Mouse (Mus musculus): Measurements from ENCODE around the gene Akt1. TPM values are rescaled to one million over a fixed set of nuclear protein-coding genes. Genes with fewer than 3 reads are reported as not detected.
A peak's percentile ranks its signal among the peaks of the same experiment; 100 is the strongest.

Akt1 gene
- polyA plus RNA-seq, 1 experiment from 2014 or later, result 62.5 TPM

GRCm38 (mm10) chr12:112713984-112714383 is 39.3 kb upstream of the Akt1 start:
- peaks cover under 1% of the 10 kb centered on the region; the same call in 1 of the 2 replicates for H3K4me1 ChIP-seq
- no peak overlapping the region for H3K4me3 ChIP-seq
- peaks cover 5% of the 10 kb centered on the region for H3K27me3 ChIP-seq
- 0 out of 2 replicates have a peak overlapping the region, but pooled peaks have one; percentile 25 for H3K9ac ChIP-seq
- H3K9me3 ChIP-seq, result no peaks in the 10 kb centered on the region
- WGBS, result 60% methylated on average over 3 of the region's 3 CpGs
- peak overlapping the region; percentile 61; the same call in 1 of the 2 replicates for H3K27ac ChIP-seq
- ATAC-seq (ENCODE audit: low FRiP score, low read depth), result no peak
- no peaks in the 10 kb centered on the region for H3K36me3 ChIP-seq
- H3K4me2 ChIP-seq (replicated peaks), result no peak overlapping the region; the same call in 1 of the 2 replicates

GRCm38 (mm10) chr12:112707573-112707869 is 32.8 kb upstream of the Akt1 start:
- no peak overlapping the region for H3K9ac ChIP-seq
- WGBS, result 24% methylated on average over 8 of the region's 8 CpGs
- no peak overlapping the region for H3K4me3 ChIP-seq

GRCm38 (mm10) chr12:112706704-112707572 is 32.3 kb upstream of the Akt1 start:
- Histone ChIP-seq H3K4me1 (peaks cover 14% of the 10 kb centered on the region; the same call in 1 of the 2 replicates), H3K27ac (no peak overlapping the region), H3K27me3 (peaks cover 29% of the 10 kb centered on the region), H3K4me3 (peak overlapping the region; percentile 29), H3K9ac (0 out of 2 replicates have a peak overlapping the region, but pooled peaks have one; percentile 21), H3K36me3 (no peaks in the 10 kb centered on the region), H3K4me2 (replicated peaks) (peak overlapping the region; percentile 60), H3K9me3 (no peaks in the 10 kb centered on the region)
- 12% methylated on average over 32 of the region's 32 CpGs for WGBS
- ATAC-seq (ENCODE audit: low FRiP score, low read depth), result peak; percentile 84

More at GRCm38 (mm10) chr12:112707573-112707869, 32.8 kb upstream of the Akt1 start:
- Histone ChIP-seq H3K36me3 (no peaks in the 10 kb centered on the region), H3K27ac (no peak overlapping the region), H3K4me2 (replicated peaks) (peak overlapping the region; percentile 60; the same call in 1 of the 2 replicates), H3K9me3 (no peaks in the 10 kb centered on the region), H3K27me3 (peaks cover 29% of the 10 kb centered on the region), H3K4me1 (peaks cover 14% of the 10 kb centered on the region; the same call in 1 of the 2 replicates)
- ATAC-seq (ENCODE audit: low FRiP score, low read depth), result no peak

- Histone ChIP-seq H3K4me3 (no peak overlapping the region), H3K27me3 (peaks cover 37% of the 10 kb centered on the region), H3K4me2 (replicated peaks) (no peak overlapping the region), H3K36me3 (no peaks in the 10 kb centered on the region), H3K27ac (no peak overlapping the region), H3K4me1 (peaks cover 29% of the 10 kb centered on the region), H3K9me3 (no peaks in the 10 kb centered on the region), H3K9ac (no peak overlapping the region)
- WGBS, result 46% methylated on average over 6 of the region's 6 CpGs
- ATAC-seq (ENCODE audit: low FRiP score, low read depth), result no peak
Observed at GRCm38 (mm10) chr12:112702374-112703320, 28.0 kb upstream of the Akt1 start.

GRCm38 (mm10) chr12:112700522-112700921 is 25.8 kb upstream of the Akt1 start:
- peak overlapping the region; percentile 53 for H3K4me2 ChIP-seq (replicated peaks)
- peaks cover 26% of the 10 kb centered on the region for H3K27me3 ChIP-seq
- H3K36me3 ChIP-seq, result no peaks in the 10 kb centered on the region
- peak overlapping the region; percentile 2; the same call in 1 of the 2 replicates for H3K4me3 ChIP-seq
- peak overlapping the region; percentile 44; the same call in 1 of the 2 replicates for H3K27ac ChIP-seq
- peak; percentile 74 for ATAC-seq (ENCODE audit: low FRiP score, low read depth)
- peak overlapping the region; percentile 48 for H3K9ac ChIP-seq
- 8% methylated on average over 15 of the region's 15 CpGs for WGBS
- peaks cover 22% of the 10 kb centered on the region for H3K4me1 ChIP-seq
- H3K9me3 ChIP-seq, result no peaks in the 10 kb centered on the region

GRCm38 (mm10) chr12:112696806-112697425 is 22.2 kb upstream of the Akt1 start:
- Histone ChIP-seq H3K4me2 (replicated peaks) (no peak overlapping the region), H3K9ac (no peak overlapping the region), H3K9me3 (no peaks in the 10 kb centered on the region), H3K4me3 (no peak overlapping the region), H3K27ac (no peak overlapping the region), H3K27me3 (peaks cover 26% of the 10 kb centered on the region), H3K4me1 (peaks cover 30% of the 10 kb centered on the region), H3K36me3 (no peaks in the 10 kb centered on the region)
- 82% methylated on average over 3 of the region's 3 CpGs for WGBS
- no peak for ATAC-seq (ENCODE audit: low FRiP score, low read depth)

- Histone ChIP-seq H3K36me3 (peaks cover 2% of the 10 kb centered on the region; the same call in 1 of the 2 replicates), H3K27me3 (peaks cover 6% of the 10 kb centered on the region; the same call in 1 of the 2 replicates), H3K9me3 (no peaks in the 10 kb centered on the region), H3K9ac (peak overlapping the region; percentile 92), H3K4me2 (replicated peaks) (peak overlapping the region; percentile 98), H3K4me3 (peak overlapping the region; percentile 74), H3K27ac (no peak overlapping the region; the same call in 1 of the 2 replicates), H3K4me1 (peaks cover 14% of the 10 kb centered on the region)
- ATAC-seq (ENCODE audit: low FRiP score, low read depth), result no peak
- WGBS, result 82% methylated on average over 10 of the region's 10 CpGs
Observed at GRCm38 (mm10) chr12:112694127-112694475, 19.4 kb upstream of the Akt1 start.

GRCm38 (mm10) chr12:112693185-112694126 is 18.8 kb upstream of the Akt1 start:
- WGBS, result 3% methylated on average over 54 of the region's 54 CpGs
- ATAC-seq (ENCODE audit: low FRiP score, low read depth), result peak; percentile 96

GRCm38 (mm10) chr12:112688458-112688857 is 13.8 kb upstream of the Akt1 start:
- Histone ChIP-seq H3K4me1 (peaks cover 8% of the 10 kb centered on the region), H3K27ac (no peak overlapping the region), H3K27me3 (peaks cover 8% of the 10 kb centered on the region; the same call in 1 of the 2 replicates), H3K9me3 (no peaks in the 10 kb centered on the region), H3K4me2 (replicated peaks) (no peak overlapping the region), H3K36me3 (peaks cover 2% of the 10 kb centered on the region; the same call in 1 of the 2 replicates), H3K9ac (no peak overlapping the region), H3K4me3 (no peak overlapping the region)
- ATAC-seq (ENCODE audit: low FRiP score, low read depth), result no peak
- 69% methylated on average over 15 of the region's 15 CpGs for WGBS

More at GRCm38 (mm10) chr12:112693185-112694126, 18.8 kb upstream of the Akt1 start:
- Histone ChIP-seq H3K4me1 (peaks cover 14% of the 10 kb centered on the region), H3K9me3 (no peaks in the 10 kb centered on the region), H3K36me3 (peaks cover 2% of the 10 kb centered on the region; the same call in 1 of the 2 replicates), H3K27me3 (peaks cover 6% of the 10 kb centered on the region; the same call in 1 of the 2 replicates), H3K9ac (peak overlapping the region; percentile 92), H3K27ac (peak overlapping the region; percentile 77), H3K4me3 (peak overlapping the region; percentile 74), H3K4me2 (replicated peaks) (peak overlapping the region; percentile 98)

- Histone ChIP-seq H3K4me2 (replicated peaks) (no peak overlapping the region), H3K36me3 (no peaks in the 10 kb centered on the region), H3K27me3 (peaks cover 43% of the 10 kb centered on the region), H3K27ac (no peak overlapping the region), H3K4me3 (no peak overlapping the region), H3K4me1 (peaks cover 12% of the 10 kb centered on the region), H3K9me3 (no peaks in the 10 kb centered on the region), H3K9ac (no peak overlapping the region)
- 68% methylated on average over 7 of the region's 7 CpGs for WGBS
- ATAC-seq (ENCODE audit: low FRiP score, low read depth), result no peak
Observed at GRCm38 (mm10) chr12:112683351-112683750, 8.7 kb upstream of the Akt1 start.
